Mouse (Mus musculus): ENCODE results near the gene Asz1.

Asz1 gene

GRCm38 (mm10) chr6:18007356-18007755, 101.5 kb downstream of the Asz1 start:
- DNase-seq (ENCODE audit: extremely low spot score) = no peak

GRCm38 (mm10) chr6:18002065-18002464, 106.8 kb downstream of the Asz1 start:
- no peak for DNase-seq (ENCODE audit: extremely low spot score)
